Mouse (Mus musculus) liver, adult 2 months (tissue): ENCODE data around the gene Stox1. TPM values are rescaled to one million over a fixed set of nuclear protein-coding genes. Genes with fewer than 3 reads are reported as not detected.

ENCODE experiments used
- DNase-seq: peaks from one replicate; pipeline ENCODE4 v3.0.0-alpha.2; 2011; ENCODE audit warnings: low read depth, low spot score; ENCODE audit errors: extremely low read depth
- H3K27ac ChIP-seq: fragments of 200-500 bp; replicated peaks from 2 replicates; pipeline ENCODE4 v1.5.1; 2012; ENCODE audit warnings: low read depth, mild to moderate bottlenecking, control low read depth, inconsistent platforms, low read length; ENCODE audit not compliant: insufficient read depth
- H3K27me3 ChIP-seq: fragments of 200-500 bp; 2 replicates; pipeline ENCODE4 v1.6.1; 2012; ENCODE audit warnings: mild to moderate bottlenecking, moderate library complexity, low read length, inconsistent platforms; ENCODE audit not compliant: control insufficient read depth, insufficient read depth
- H3K36me3 ChIP-seq: fragments of 200-500 bp; 2 replicates; pipeline ENCODE4 v1.6.1; 2012; ENCODE audit warnings: low read length, inconsistent platforms; ENCODE audit not compliant: control insufficient read depth, insufficient read depth
- H3K4me1 ChIP-seq: fragments of 200-500 bp; 2 replicates; pipeline ENCODE4 v1.6.1; 2011; ENCODE audit warnings: low read length; ENCODE audit not compliant: control insufficient read depth, insufficient read depth
- H3K4me3 ChIP-seq: fragments of 200-500 bp; 2 replicates; pipeline ENCODE4 v1.5.1; 2011; ENCODE audit warnings: low read depth, mild to moderate bottlenecking, control low read depth, low read length, moderate library complexity; ENCODE audit not compliant: insufficient read depth
- H3K79me2 ChIP-seq: fragments of 200-500 bp; 2 replicates; pipeline ENCODE4 v1.6.1; 2012; ENCODE audit warnings: inconsistent platforms, mild to moderate bottlenecking, low read length, moderate library complexity; ENCODE audit not compliant: control insufficient read depth, insufficient read depth
- H3K9ac ChIP-seq: fragments of 200-500 bp; 2 replicates; pipeline ENCODE4 v1.6.1; 2012; ENCODE audit warnings: low read depth, mild to moderate bottlenecking, control low read depth, inconsistent platforms, low read length
- CTCF ChIP-seq: fragments of 200-500 bp; IDR thresholded peaks from 2 replicates; pipeline ENCODE4 v1.5.1; 2011; ENCODE audit warnings: low read depth, low read length, control low read depth
- POLR2A ChIP-seq: fragments of 200-500 bp; IDR thresholded peaks from 2 replicates; pipeline ENCODE4 v1.6.1; 2011; ENCODE audit warnings: low read length, control low read depth; ENCODE audit not compliant: insufficient read depth; ENCODE audit errors: extremely low read depth
- WGBS: fragments of 180-500 bp; shearing (Covaris S2); methylation state at CpG from one replicate; pipeline ENCODE4 v1.1.7; 2018; 5-methylcytosine and 5-hydroxymethylcytosine counted together
- polyA plus RNA-seq: library from polyadenylated mRNA; depleted of rRNA; stranded (reverse); fragments of >200 nt; gene quantifications from 2 replicates; pipeline ENCODE4 v1.2.3, GENCODE M21; 2012
- total RNA-seq: library from RNA; depleted of rRNA; stranded (reverse); fragments of >200 nt; gene quantifications from 2 replicates; pipeline ENCODE4 v1.2.3, GENCODE M21; 2014

Stox1 gene
- total and polyA plus RNA-seq, 2 experiments = 0.06 to 0.18 TPM

GRCm38 (mm10) chr10:62676196-62676595 lies 49.7 kb downstream of the Stox1 start:
- Histone ChIP-seq H3K27me3 (no peaks in the 10 kb centered on the region), H3K27ac (no peak overlapping the region), H3K79me2 (no peaks in the 10 kb centered on the region), H3K4me1 (no peaks in the 10 kb centered on the region), H3K4me3 (no peak overlapping the region), H3K9ac (no peak overlapping the region), H3K36me3 (no peaks in the 10 kb centered on the region)
- DNase-seq = no peak
- no peak for TF ChIP-seq CTCF
- TF ChIP-seq POLR2A = no peak
- WGBS = 92% methylated on average over 6 of the region's 6 CpGs

- H3K4me1 ChIP-seq = no peaks in the 10 kb centered on the region
- H3K4me3 ChIP-seq = no peak overlapping the region
- 99% methylated on average over 2 of the region's 2 CpGs for WGBS
- no peak overlapping the region for H3K9ac ChIP-seq
- TF ChIP-seq CTCF = peak; percentile 25; the same call in 1 of the 2 replicates
- no peak for TF ChIP-seq POLR2A
- H3K27me3 ChIP-seq = no peaks in the 10 kb centered on the region
- no peaks in the 10 kb centered on the region for H3K36me3 ChIP-seq
- H3K79me2 ChIP-seq = no peaks in the 10 kb centered on the region
- DNase-seq = no peak
- no peak overlapping the region for H3K27ac ChIP-seq
Observed at GRCm38 (mm10) chr10:62672359-62672758, 53.6 kb downstream of the Stox1 start.

GRCm38 (mm10) chr10:62669245-62669644 lies 56.7 kb downstream of the Stox1 start:
- Histone ChIP-seq H3K79me2 (no peaks in the 10 kb centered on the region), H3K36me3 (no peaks in the 10 kb centered on the region), H3K27ac (no peak overlapping the region), H3K4me1 (no peaks in the 10 kb centered on the region), H3K27me3 (no peaks in the 10 kb centered on the region), H3K4me3 (no peak overlapping the region), H3K9ac (no peak overlapping the region)
- TF ChIP-seq POLR2A (no peak), CTCF (no peak)
- DNase-seq = no peak
- 64% methylated on average over 14 of the region's 14 CpGs for WGBS

- no peak for DNase-seq
- H3K27me3 ChIP-seq = no peaks in the 10 kb centered on the region
- H3K36me3 ChIP-seq = no peaks in the 10 kb centered on the region
- H3K4me1 ChIP-seq = no peaks in the 10 kb centered on the region
- no peak overlapping the region for H3K4me3 ChIP-seq
- WGBS = 89% methylated on average over 2 of the region's 2 CpGs
- H3K27ac ChIP-seq = no peak overlapping the region
- TF ChIP-seq CTCF (no peak), POLR2A (no peak)
- no peak overlapping the region for H3K9ac ChIP-seq
- H3K79me2 ChIP-seq = no peaks in the 10 kb centered on the region
Observed at GRCm38 (mm10) chr10:62668463-62668862, 57.5 kb downstream of the Stox1 start.

- DNase-seq = no peak
- H3K27ac ChIP-seq = no peak overlapping the region
Observed at GRCm38 (mm10) chr10:62668043-62668442, 57.9 kb downstream of the Stox1 start.

GRCm38 (mm10) chr10:62664963-62665590 lies 60.9 kb downstream of the Stox1 start:
- H3K9ac ChIP-seq = no peak overlapping the region
- no peaks in the 10 kb centered on the region for H3K4me1 ChIP-seq
- H3K4me3 ChIP-seq = peak overlapping the region; percentile 37
- H3K27ac ChIP-seq = peak overlapping the region; percentile 75
- TF ChIP-seq CTCF = no peak
- no peak for TF ChIP-seq POLR2A
- H3K79me2 ChIP-seq = no peaks in the 10 kb centered on the region
- WGBS = 59% methylated on average over 27 of the region's 27 CpGs
- no peaks in the 10 kb centered on the region for H3K36me3 ChIP-seq
- DNase-seq = no peak
- no peaks in the 10 kb centered on the region for H3K27me3 ChIP-seq

More at GRCm38 (mm10) chr10:62668043-62668442, 57.9 kb downstream of the Stox1 start:
- Histone ChIP-seq H3K4me1 (no peaks in the 10 kb centered on the region), H3K79me2 (no peaks in the 10 kb centered on the region), H3K27me3 (no peaks in the 10 kb centered on the region), H3K36me3 (no peaks in the 10 kb centered on the region), H3K9ac (no peak overlapping the region), H3K4me3 (no peak overlapping the region)
- 43% methylated on average over 5 of the region's 5 CpGs for WGBS
- TF ChIP-seq CTCF (no peak), POLR2A (no peak)
